Mouse (Mus musculus) left cerebral cortex, postnatal 14 days (tissue): ENCODE data around the gene Sun5. TPM values are rescaled to one million over a fixed set of nuclear protein-coding genes. Genes with fewer than 3 reads are reported as not detected.

Experiments
- DNase-seq, 2 experiments: peaks; one replicate each; pipeline ENCODE4 v3.0.0; 2021 to 2022; ENCODE audit warnings: low spot score in 2 of 2, mixed read lengths in 1 of 2
- intact Hi-C: fragments of 180-260 bp; cut with DNase I; formaldehyde crosslinking; loops from one replicate; pipeline ENCODE4 v1.15.1; 2025
- total RNA-seq, 2 experiments: library from RNA; stranded (reverse); gene quantifications; 2 replicates each; pipeline ENCODE4 v1.2.3; 2021

The Sun5 gene
- total RNA-seq, 2 experiments from 2014 or later: not detected

DNA sequence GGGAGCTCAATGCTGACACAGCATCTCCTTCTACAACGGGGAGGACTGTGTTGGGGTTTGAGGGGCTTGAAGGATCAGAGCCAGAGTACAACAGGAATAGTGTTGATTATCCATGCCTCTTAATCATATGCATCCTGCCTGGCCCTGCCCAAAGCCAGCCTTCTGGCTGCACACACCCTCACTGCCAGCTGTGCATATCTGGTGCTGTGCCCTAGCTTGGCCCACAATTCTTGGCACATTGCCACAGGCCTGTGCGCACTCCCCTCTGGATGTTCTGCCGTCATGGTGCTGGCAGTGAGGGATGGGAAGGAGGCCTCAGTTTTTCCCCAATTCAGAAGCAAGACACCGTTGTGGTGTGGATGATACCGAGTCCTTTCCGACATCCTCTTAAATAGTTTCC, 46.3 kb downstream of the Sun5 start:
- DNase-seq: peak; percentile 9 to 11
- intact Hi-C loops: no loop called here

DNA sequence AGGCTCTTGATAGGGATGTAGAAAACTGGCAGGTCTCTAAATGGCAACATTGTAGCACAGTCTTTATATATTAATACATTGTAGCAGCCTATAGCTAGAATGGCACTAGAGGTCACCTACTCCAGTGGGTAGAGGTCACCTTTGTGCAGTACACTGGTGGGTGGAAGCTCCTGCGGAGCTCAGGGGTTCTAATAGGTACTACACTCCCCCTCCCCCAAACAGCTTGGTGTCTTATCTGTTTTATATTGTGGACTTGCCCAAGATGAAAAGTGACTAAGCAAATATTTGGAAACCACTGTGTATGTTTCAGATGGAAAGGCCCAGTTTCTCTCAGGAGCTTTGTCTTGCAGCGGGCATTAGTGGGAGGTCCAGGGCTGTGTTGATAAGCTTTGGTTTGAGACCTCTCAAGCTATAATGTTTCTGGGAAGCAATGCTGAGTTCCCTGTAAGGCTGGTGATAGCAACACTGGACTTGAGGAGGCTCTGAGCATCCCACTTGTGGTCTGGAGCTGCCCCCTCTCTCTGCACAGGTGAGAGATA, 48.8 kb downstream of the Sun5 start:
- intact Hi-C loops: no loop called here

DNA sequence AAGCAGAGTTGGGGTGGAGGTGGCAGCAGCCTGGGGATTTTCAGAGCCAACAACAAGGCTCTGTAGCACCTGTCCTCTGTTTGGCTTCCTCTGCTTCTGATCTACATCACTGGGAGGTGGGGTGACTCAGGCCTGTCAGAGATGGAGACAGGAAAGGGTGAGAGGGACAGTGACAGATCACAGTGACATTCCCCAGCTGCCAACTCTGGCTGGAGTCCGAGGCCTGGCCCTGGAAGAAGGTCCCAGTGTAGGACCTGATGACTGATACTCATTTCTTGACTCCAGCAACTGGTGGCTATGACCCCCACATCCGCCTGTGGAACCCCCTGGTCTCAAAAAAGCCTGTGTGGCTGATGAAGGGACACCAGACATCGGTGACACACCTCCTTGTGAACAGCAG, 61.0 kb downstream of the Sun5 start:
- DNase-seq: no peak
- intact Hi-C loops: loop anchor here (5.0 kb wide), 1 partner anchor 122 kb away; no protein-coding TSS in a partner anchor

More for the DNA sequence above, 48.8 kb downstream of the Sun5 start:
- no peak for DNase-seq

DNA sequence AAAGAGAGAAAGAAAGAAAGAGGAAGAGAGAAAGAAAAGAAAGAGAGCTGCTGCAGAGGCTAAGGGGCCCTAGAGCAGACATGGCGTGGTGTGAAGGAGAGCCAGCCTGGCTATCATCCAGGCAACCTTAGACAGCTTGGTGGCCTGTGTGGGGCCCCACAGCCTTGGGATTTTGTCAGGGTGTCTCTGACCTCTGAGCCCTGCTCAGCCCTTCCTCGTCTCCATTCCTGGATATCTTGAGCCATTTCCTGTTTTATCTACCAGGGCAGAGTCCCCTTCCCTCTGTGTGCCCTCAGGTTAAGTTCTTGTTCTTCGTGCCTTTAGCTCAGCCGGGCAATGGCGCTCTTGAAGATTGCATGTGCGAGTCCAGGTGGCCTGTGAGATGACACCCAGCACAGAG, 62.0 kb downstream of the Sun5 start:
- intact Hi-C loops: loop anchor here (5.0 kb wide), 1 partner anchor 123 kb away; no protein-coding TSS in a partner anchor

DNA sequence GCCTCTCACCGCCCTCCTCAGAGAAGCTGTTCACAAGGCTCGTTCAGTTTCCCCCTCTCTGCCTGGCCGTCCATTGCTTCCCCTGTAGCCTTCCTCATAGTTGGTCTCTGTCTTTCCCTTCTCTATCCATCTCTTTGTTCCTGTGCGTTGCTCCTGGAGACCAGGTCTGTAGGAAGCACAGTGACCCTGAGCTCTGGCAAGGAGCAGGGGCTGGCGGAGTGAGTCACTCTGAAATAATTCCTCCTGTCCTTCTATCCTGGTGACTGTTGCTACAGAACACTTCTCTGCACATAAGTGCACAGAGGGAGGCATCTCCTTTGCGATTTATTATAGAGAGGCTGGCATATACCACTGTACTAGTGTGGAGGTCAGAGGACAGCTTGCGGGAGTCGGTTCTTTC, 62.7 kb downstream of the Sun5 start:
- no peak for DNase-seq
- intact Hi-C loops: loop anchor here (5.0 kb wide), 1 partner anchor 124 kb away; no protein-coding TSS in a partner anchor

More for the DNA sequence above, 62.0 kb downstream of the Sun5 start:
- DNase-seq: no peak

DNA sequence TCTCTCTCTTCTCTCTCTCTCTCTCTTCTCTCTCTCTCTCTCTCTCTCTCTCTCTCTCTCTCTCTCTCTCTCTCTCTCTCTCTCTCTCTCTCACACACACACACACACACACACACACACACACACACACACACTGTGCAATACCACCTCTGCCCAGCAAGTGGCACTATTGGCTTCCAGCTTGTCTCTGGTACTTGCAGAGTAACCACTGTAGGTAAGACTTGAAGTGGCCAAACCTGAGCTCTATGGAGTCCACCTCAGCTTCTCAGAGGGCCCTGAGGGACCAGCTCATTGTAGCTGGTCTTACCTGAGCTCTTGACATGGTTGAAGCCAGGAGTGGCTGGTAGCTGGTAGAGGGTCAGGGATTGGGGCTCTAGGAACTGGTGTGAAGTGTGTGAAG, 63.4 kb downstream of the Sun5 start:
- peak; percentile 74 to 86 for DNase-seq
- intact Hi-C loops: loop anchor here (5.0 kb wide), 1 partner anchor 125 kb away; no protein-coding TSS in a partner anchor

Other genes starting within 250 kb of the Sun5 start
- 10 to 100 TPM; 27.4 to 31.8 TPM for gene Commd7, start 238.3 kb downstream of the Sun5 start, total RNA-seq
- gene Dnmt3b, start 221.6 kb downstream of the Sun5 start, total RNA-seq: 1 to 10 TPM in 1 of 2 experiments, under 1 TPM in 1; 0.99 to 1.1 TPM
- gene Dnmt3c, start 174.4 kb downstream of the Sun5 start, total RNA-seq: not detected
- 100 to 1,000 TPM; 137 to 151 TPM for gene Mapre1, start 129.8 kb downstream of the Sun5 start, total RNA-seq
- under 1 TPM; 0.23 to 0.66 TPM for gene Efcab8, start 91.2 kb downstream of the Sun5 start, total RNA-seq
- gene Bpifb2, start 4.0 kb upstream of the Sun5 start, total RNA-seq: not detected
- not detected for gene Bpifb6, start 29.3 kb upstream of the Sun5 start, total RNA-seq
- not detected for gene Bpifb3, start 47.1 kb upstream of the Sun5 start, total RNA-seq
- gene Bpifb4, start 67.1 kb upstream of the Sun5 start, total RNA-seq: not detected
- gene Bpifa6, start 103.9 kb upstream of the Sun5 start, total RNA-seq: not detected
- not detected for gene Bpifa2, start 137.2 kb upstream of the Sun5 start, total RNA-seq